Mouse (Mus musculus): ENCODE measurements around the gene Nrsn2. TPM values are rescaled to one million over a fixed set of nuclear protein-coding genes. Genes with fewer than 3 reads are reported as not detected.

Nrsn2 gene
- polyA plus RNA-seq, 1 experiment from 2014 or later, result 5.1 TPM

DNA sequence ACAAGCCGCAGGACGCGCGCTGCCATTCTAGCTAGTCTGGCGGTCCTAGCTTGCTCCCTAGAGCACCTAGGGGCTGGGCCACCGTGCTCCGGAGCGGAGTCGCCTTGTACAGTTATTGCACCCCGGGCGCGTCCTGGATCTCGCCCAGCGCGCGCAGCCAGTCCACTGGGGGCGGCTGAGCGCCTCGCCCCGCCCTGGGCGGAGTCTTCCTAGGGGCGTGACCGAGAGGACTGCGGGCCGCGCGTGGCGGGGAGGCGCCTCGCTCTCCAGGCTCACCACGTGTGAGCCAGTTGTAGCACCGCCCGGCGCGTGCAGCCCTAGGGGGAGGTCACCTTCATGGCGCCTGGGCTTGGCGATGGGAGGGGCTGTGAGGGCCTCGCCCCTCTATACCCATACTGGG, 22.3 kb upstream of the Nrsn2 start:
- Histone ChIP-seq H3K4me1 (replicated peaks) (peaks cover 62% of the 10 kb centered on the region), H3K27ac (peak overlapping the region; percentile 98), H3K27me3 (ENCODE audit: insufficient read depth, poor library complexity, severe bottlenecking) (peaks cover 10% of the 10 kb centered on the region; the same call in 1 of the 2 replicates), H3K9me3 (no peaks in the 10 kb centered on the region), H3K36me3 (peaks cover 14% of the 10 kb centered on the region), H3K4me3 (peak overlapping the region; percentile 94)
- under 1% methylated on average over 38 of the region's 38 CpGs for WGBS
- peak; percentile 90 for DNase-seq (ENCODE audit: low spot score)

- peak within 1 kb of the TSS; percentile 98 for H3K27ac ChIP-seq
- H3K4me1 ChIP-seq (replicated peaks), result peaks cover 70% of the 10 kb centered on the region
- peaks cover 10% of the 10 kb centered on the region; the same call in 1 of the 2 replicates for H3K27me3 ChIP-seq (ENCODE audit: insufficient read depth, poor library complexity, severe bottlenecking)
- under 1% methylated on average over 104 of the region's 104 CpGs for WGBS
- H3K4me3 ChIP-seq, result peak within 1 kb of the TSS; percentile 94
- DNase-seq (ENCODE audit: low spot score), result peak; percentile 98
- no peaks in the 10 kb centered on the region for H3K9me3 ChIP-seq
- peaks cover 14% of the 10 kb centered on the region for H3K36me3 ChIP-seq
Measured at GRCm38 (mm10) chr2:152397680-152398435, 21.4 kb upstream of the Nrsn2 start, which contains the start of gene Sox12. TSS of gene Sox12 (minus strand) at chr2:152398063.

DNA sequence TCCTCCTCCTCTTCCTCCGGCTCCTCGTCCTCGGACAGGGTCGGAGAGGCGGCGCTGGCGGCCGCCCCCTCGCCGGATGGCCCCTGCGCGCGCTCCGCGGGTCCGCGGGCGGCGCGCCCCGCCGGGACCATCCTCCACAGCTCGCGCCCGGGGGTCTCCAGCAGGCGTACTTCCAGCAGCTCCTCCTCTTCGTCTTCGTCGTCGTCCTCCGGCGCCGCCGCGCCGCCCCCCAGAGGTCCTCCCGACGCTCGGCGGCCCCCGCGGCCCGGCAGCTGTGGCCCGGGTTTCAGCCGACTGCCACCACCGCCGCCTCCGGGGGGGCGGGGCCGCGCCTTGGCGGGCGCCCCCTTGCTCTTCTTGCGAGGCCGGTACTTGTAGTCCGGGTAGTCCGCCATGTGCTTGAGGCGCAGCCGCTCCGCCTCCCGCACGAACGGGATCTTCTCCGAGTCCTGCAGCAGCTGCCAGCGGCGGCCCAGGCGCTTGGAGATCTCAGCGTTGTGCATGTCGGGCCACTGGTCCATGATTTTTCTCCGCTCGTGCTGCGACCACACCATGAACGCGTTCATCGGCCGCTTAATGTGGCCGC, 20.7 kb upstream of the Nrsn2 start:
- peak; percentile 83 for DNase-seq (ENCODE audit: low spot score)
- no peaks in the 10 kb centered on the region for H3K9me3 ChIP-seq
- peaks cover 10% of the 10 kb centered on the region; the same call in 1 of the 2 replicates for H3K27me3 ChIP-seq (ENCODE audit: insufficient read depth, poor library complexity, severe bottlenecking)
- peaks cover 14% of the 10 kb centered on the region for H3K36me3 ChIP-seq
- H3K27ac ChIP-seq, result peak overlapping the region; percentile 98
- WGBS, result under 1% methylated on average over 75 of the region's 77 CpGs
- H3K4me1 ChIP-seq (replicated peaks), result peaks cover 70% of the 10 kb centered on the region
- peak overlapping the region; percentile 94 for H3K4me3 ChIP-seq

GRCm38 (mm10) chr2:152396110-152397003, 19.9 kb upstream of the Nrsn2 start:
- Histone ChIP-seq H3K27ac (peak overlapping the region; percentile 98), H3K27me3 (ENCODE audit: insufficient read depth, poor library complexity, severe bottlenecking) (peaks cover 10% of the 10 kb centered on the region; the same call in 1 of the 2 replicates), H3K9me3 (no peaks in the 10 kb centered on the region), H3K36me3 (peaks cover 14% of the 10 kb centered on the region), H3K4me1 (replicated peaks) (peaks cover 70% of the 10 kb centered on the region), H3K4me3 (peak overlapping the region; percentile 94)
- WGBS, result under 1% methylated on average over 46 of the region's 46 CpGs
- DNase-seq (ENCODE audit: low spot score), result peak; percentile 95

DNA sequence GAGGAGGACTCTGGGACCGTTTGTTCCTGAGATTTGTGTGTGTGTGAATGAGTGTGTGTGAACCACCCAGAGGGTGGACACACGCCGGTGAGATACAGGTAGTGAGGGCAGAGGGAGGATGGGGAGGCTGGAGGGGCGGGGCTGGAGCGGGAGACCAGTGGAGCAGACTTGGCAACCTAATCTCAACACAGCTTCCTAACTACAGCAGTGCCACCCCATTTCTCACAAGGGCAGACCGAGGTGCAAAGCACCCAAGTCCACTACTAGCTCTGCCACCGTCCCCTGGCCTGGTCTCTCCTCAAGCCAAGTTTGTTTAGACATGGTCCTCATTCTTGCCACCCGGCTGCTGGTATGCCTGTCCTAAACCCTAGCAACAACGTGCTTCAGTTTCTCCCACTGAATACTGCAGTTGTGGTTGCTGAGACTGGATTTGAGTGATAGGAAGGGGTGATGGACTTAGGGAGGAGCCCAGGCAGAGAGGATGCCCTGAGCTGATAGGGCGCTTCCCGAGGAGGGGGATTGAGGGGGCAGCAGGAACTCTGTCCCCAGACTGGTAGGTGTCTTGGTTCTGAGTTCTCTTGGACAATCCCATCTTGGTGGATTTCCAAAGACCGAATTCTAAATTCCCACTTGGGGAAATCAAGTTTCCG, 19.0 kb upstream of the Nrsn2 start:
- WGBS, result 31% methylated on average over 13 of the region's 13 CpGs
- peak overlapping the region; percentile 98 for H3K27ac ChIP-seq
- DNase-seq (ENCODE audit: low spot score), result no peak

GRCm38 (mm10) chr2:152393225-152394017, 17.0 kb upstream of the Nrsn2 start:
- Histone ChIP-seq H3K9me3 (no peaks in the 10 kb centered on the region), H3K4me3 (peak overlapping the region; percentile 94; the same call in 1 of the 2 replicates), H3K4me1 (replicated peaks) (peaks cover 49% of the 10 kb centered on the region), H3K27ac (no peak overlapping the region), H3K36me3 (peaks cover 14% of the 10 kb centered on the region), H3K27me3 (ENCODE audit: insufficient read depth, poor library complexity, severe bottlenecking) (no peaks in the 10 kb centered on the region)
- 54% methylated on average over 9 of the region's 9 CpGs for WGBS
- no peak for DNase-seq (ENCODE audit: low spot score)

More for the DNA sequence above, 19.0 kb upstream of the Nrsn2 start:
- Histone ChIP-seq H3K4me1 (replicated peaks) (peaks cover 69% of the 10 kb centered on the region), H3K27me3 (ENCODE audit: insufficient read depth, poor library complexity, severe bottlenecking) (peaks cover 9% of the 10 kb centered on the region; the same call in 1 of the 2 replicates), H3K4me3 (peak overlapping the region; percentile 94), H3K9me3 (no peaks in the 10 kb centered on the region), H3K36me3 (peaks cover 14% of the 10 kb centered on the region)

GRCm38 (mm10) chr2:152392786-152393185, 16.3 kb upstream of the Nrsn2 start:
- no peak for DNase-seq (ENCODE audit: low spot score)
- WGBS, result 22% methylated on average over 3 of the region's 3 CpGs
- no peak overlapping the region for H3K4me3 ChIP-seq
- no peaks in the 10 kb centered on the region; the same call in 1 of the 2 replicates for H3K27me3 ChIP-seq (ENCODE audit: insufficient read depth, poor library complexity, severe bottlenecking)
- H3K4me1 ChIP-seq (replicated peaks), result peaks cover 45% of the 10 kb centered on the region
- H3K36me3 ChIP-seq, result peaks cover 14% of the 10 kb centered on the region
- H3K9me3 ChIP-seq, result no peaks in the 10 kb centered on the region
- H3K27ac ChIP-seq, result no peak overlapping the region

DNA sequence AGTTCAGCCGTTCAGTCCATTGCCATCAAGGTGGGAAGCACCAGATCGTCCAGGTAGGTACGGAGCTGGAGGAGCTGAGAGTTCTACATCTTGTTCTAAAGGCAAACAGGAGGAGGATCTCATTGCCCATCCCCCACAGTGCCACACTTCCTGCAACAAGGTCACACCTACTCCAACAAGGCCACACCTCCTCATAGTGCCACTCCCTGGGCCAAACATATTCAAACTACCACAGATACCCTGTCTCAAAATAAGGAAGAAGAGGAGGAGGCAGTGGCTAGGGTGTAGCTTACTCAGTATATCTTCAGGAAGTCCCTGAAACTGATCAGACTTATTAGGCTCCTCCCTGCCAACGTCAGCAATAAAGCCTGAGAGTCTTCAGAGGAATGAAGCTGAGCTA, 7.8 kb upstream of the Nrsn2 start:
- Histone ChIP-seq H3K4me1 (replicated peaks) (no peaks in the 10 kb centered on the region), H3K9me3 (0 out of 2 replicates have a peak, but pooled peaks cover 4% of the 10 kb centered on the region), H3K27ac (no peak overlapping the region), H3K36me3 (no peaks in the 10 kb centered on the region), H3K27me3 (ENCODE audit: insufficient read depth, poor library complexity, severe bottlenecking) (no peaks in the 10 kb centered on the region; the same call in 1 of the 2 replicates), H3K4me3 (no peak overlapping the region)
- DNase-seq (ENCODE audit: low spot score), result no peak
- WGBS, result 83% methylated on average over 4 of the region's 4 CpGs

GRCm38 (mm10) chr2:152375652-152376344, 640 bp downstream of the Nrsn2 start:
- H3K27ac ChIP-seq, result peak overlapping the region; percentile 83
- H3K4me3 ChIP-seq, result peak overlapping the region; percentile 41
- peaks cover 31% of the 10 kb centered on the region for H3K4me1 ChIP-seq (replicated peaks)
- H3K9me3 ChIP-seq, result no peaks in the 10 kb centered on the region
- 2% methylated on average over 21 of the region's 21 CpGs for WGBS
- peaks cover 64% of the 10 kb centered on the region for H3K27me3 ChIP-seq (ENCODE audit: insufficient read depth, poor library complexity, severe bottlenecking)
- H3K36me3 ChIP-seq, result no peaks in the 10 kb centered on the region
- peak; percentile 72 for DNase-seq (ENCODE audit: low spot score)

- DNase-seq (ENCODE audit: low spot score), result no peak
- Histone ChIP-seq H3K27me3 (ENCODE audit: insufficient read depth, poor library complexity, severe bottlenecking) (peaks cover 67% of the 10 kb centered on the region), H3K27ac (no peak overlapping the region), H3K36me3 (no peaks in the 10 kb centered on the region), H3K4me3 (no peak overlapping the region), H3K9me3 (no peaks in the 10 kb centered on the region), H3K4me1 (replicated peaks) (peaks cover 36% of the 10 kb centered on the region)
- WGBS, result 85% methylated on average over 9 of the region's 9 CpGs
Measured at GRCm38 (mm10) chr2:152373547-152373946, 2.9 kb downstream of the Nrsn2 start.

GRCm38 (mm10) chr2:152372661-152373060, 3.8 kb downstream of the Nrsn2 start:
- Histone ChIP-seq H3K36me3 (no peaks in the 10 kb centered on the region), H3K9me3 (no peaks in the 10 kb centered on the region), H3K4me3 (no peak overlapping the region), H3K27me3 (ENCODE audit: insufficient read depth, poor library complexity, severe bottlenecking) (peaks cover 58% of the 10 kb centered on the region), H3K27ac (no peak overlapping the region), H3K4me1 (replicated peaks) (peaks cover 36% of the 10 kb centered on the region)
- WGBS, result 68% methylated on average over 4 of the region's 4 CpGs
- DNase-seq (ENCODE audit: low spot score), result no peak

All from hindbrain, embryonic 10.5 days (tissue).